In genomic region chr2:30094208-30094588, GRCm38 (mm10) we compare ENCODE assay signal across 8 mouse cellular contexts. TPM values are rescaled to one million over a fixed set of nuclear protein-coding genes. Genes with fewer than 3 reads are reported as not detected.
DNase-seq lines count a peak whose midpoint lies in the region; ATAC-seq lines count a peak whose summit lies in the region.

No protein-coding gene starts in this region.

- peaks cover 18% of the 10 kb centered on the region for H3K36me3 ChIP-seq in kidney, embryonic 14.5 days (ENCODE audit: control insufficient read depth, insufficient read depth, low read length)
- H3K36me3 ChIP-seq in embryonic facial prominence, embryonic 13.5 days: peaks cover 55% of the 10 kb centered on the region
- H3K36me3 ChIP-seq in limb, embryonic 15.5 days: peaks cover 43% of the 10 kb centered on the region

- peak overlapping the region; percentile 48 for H3K27ac ChIP-seq in kidney, embryonic 14.5 days (ENCODE audit: low read depth, low read length)
- peak overlapping the region; percentile 71; the same call in 1 of the 2 replicates for H3K27ac ChIP-seq in embryonic facial prominence, embryonic 13.5 days
- peak overlapping the region; percentile 82 for H3K27ac ChIP-seq in limb, embryonic 15.5 days

- peaks cover 14% of the 10 kb centered on the region; the same call in 1 of the 2 replicates for H3K4me1 ChIP-seq in kidney, embryonic 14.5 days (ENCODE audit: control insufficient read depth, insufficient read depth, low read length)
- H3K4me1 ChIP-seq in embryonic facial prominence, embryonic 13.5 days: peaks cover 20% of the 10 kb centered on the region
- H3K4me1 ChIP-seq in limb, embryonic 15.5 days: peaks cover 23% of the 10 kb centered on the region

- H3K4me3 ChIP-seq in kidney, embryonic 14.5 days (ENCODE audit: low read length): peak overlapping the region; percentile 54
- H3K4me3 ChIP-seq in embryonic facial prominence, embryonic 13.5 days: peak overlapping the region; percentile 66
- peak overlapping the region; percentile 69 for H3K4me3 ChIP-seq in limb, embryonic 15.5 days

- ATAC-seq in kidney, embryonic 14.5 days (ENCODE audit: low FRiP score, low TSS enrichment): no peak
- ATAC-seq in embryonic facial prominence, embryonic 13.5 days (ENCODE audit: insufficient number of reproducible peaks, insufficient read depth, low FRiP score, low TSS enrichment, low read depth): no peak
- ATAC-seq in limb, embryonic 15.5 days (ENCODE audit: insufficient number of reproducible peaks, low FRiP score, low TSS enrichment, low read depth): no peak
- no peak for ATAC-seq in inflammation-experienced regulatory T-cells, adult 6 months
- ATAC-seq in CD4-positive, CD25-positive, alpha-beta regulatory T cell, adult 4 months: no peak

- peak overlapping the region; percentile 68 for H3K9ac ChIP-seq in kidney, embryonic 14.5 days (ENCODE audit: low read depth, low read length)
- peak overlapping the region; percentile 76 for H3K9ac ChIP-seq in embryonic facial prominence, embryonic 13.5 days
- H3K9ac ChIP-seq in limb, embryonic 15.5 days: peak overlapping the region; percentile 57

- WGBS in kidney, embryonic 14.5 days: 2% methylated on average over 13 of the region's 13 CpGs
- WGBS in embryonic facial prominence, embryonic 13.5 days: 4% methylated on average over 13 of the region's 13 CpGs
- WGBS in limb, embryonic 15.5 days: 4% methylated on average over 13 of the region's 13 CpGs

- no peak for DNase-seq in kidney, adult 9 months
- DNase-seq in ES-CJ7 (ENCODE audit: low read depth, low spot score): peak; percentile 67
- DNase-seq in gastrocnemius, postnatal 25 days: no peak

- no peaks in the 10 kb centered on the region for H3K27me3 ChIP-seq in kidney, embryonic 14.5 days (ENCODE audit: control insufficient read depth, insufficient read depth, low read length)
- no peaks in the 10 kb centered on the region for H3K27me3 ChIP-seq in embryonic facial prominence, embryonic 13.5 days
- H3K27me3 ChIP-seq in limb, embryonic 15.5 days: no peaks in the 10 kb centered on the region

- no peaks in the 10 kb centered on the region for H3K9me3 ChIP-seq in kidney, embryonic 14.5 days (ENCODE audit: control insufficient read depth, low read length)
- H3K9me3 ChIP-seq in embryonic facial prominence, embryonic 13.5 days: no peaks in the 10 kb centered on the region
- H3K9me3 ChIP-seq in limb, embryonic 15.5 days: no peaks in the 10 kb centered on the region

- peak overlapping the region; percentile 68 for H3K4me2 ChIP-seq in kidney, embryonic 14.5 days (replicated peaks; ENCODE audit: low read depth, low read length)
- H3K4me2 ChIP-seq in embryonic facial prominence, embryonic 13.5 days: peak overlapping the region; percentile 79
- H3K4me2 ChIP-seq in limb, embryonic 15.5 days: peak overlapping the region; percentile 77

RNA-seq across cellular contexts. Expression of gene Zdhhc12, which starts 0.8 kb away (rescaled TPM):
- 36.3 and 40.9 TPM in 2 replicates for polyA plus RNA-seq in kidney, embryonic 14.5 days (2014; fragmentation: Nextera tagmentation; extraction: Ambion mirVana)
- polyA plus RNA-seq in embryonic facial prominence, embryonic 13.5 days (2015; fragmentation: Nextera tagmentation; extraction: Ambion mirVana): 24.0 and 25.3 TPM in 2 replicates
- polyA plus RNA-seq in limb, embryonic 15.5 days (2015; fragmentation: Nextera tagmentation; extraction: Ambion mirVana): 21.1 and 21.6 TPM in 2 replicates
- polyA plus RNA-seq in inflammation-experienced regulatory T-cells, adult 6 months (2017; shearing (Covaris generic)): 10 to 100 TPM; 30.9 to 38.9 (median 31.7) TPM
- polyA plus RNA-seq in CD4-positive, CD25-positive, alpha-beta regulatory T cell, adult 4 months (2017; shearing (Covaris generic)): 10 to 100 TPM; 32.3 to 44.9 TPM
- 1 to 10 TPM; 2.4 to 3.1 TPM for total RNA-seq in gastrocnemius, postnatal 25 days (2021)

RNA-seq across cellular contexts. Expression of gene Pkn3, which starts 16.7 kb away (rescaled TPM):
- 7.8 and 9.1 TPM in 2 replicates for polyA plus RNA-seq in kidney, embryonic 14.5 days (2014; fragmentation: Nextera tagmentation; extraction: Ambion mirVana)
- 7.6 and 11.4 TPM in 2 replicates for polyA plus RNA-seq in embryonic facial prominence, embryonic 13.5 days (2015; fragmentation: Nextera tagmentation; extraction: Ambion mirVana)
- polyA plus RNA-seq in limb, embryonic 15.5 days (2015; fragmentation: Nextera tagmentation; extraction: Ambion mirVana): 8.6 and 10.4 TPM in 2 replicates
- under 1 TPM; 0.59 to 0.91 (median 0.71) TPM for polyA plus RNA-seq in inflammation-experienced regulatory T-cells, adult 6 months (2017; shearing (Covaris generic))
- polyA plus RNA-seq in CD4-positive, CD25-positive, alpha-beta regulatory T cell, adult 4 months (2017; shearing (Covaris generic)): under 1 TPM; 0.16 to 0.48 TPM
- 1 to 10 TPM; 3.8 to 5.4 TPM for total RNA-seq in gastrocnemius, postnatal 25 days (2021)

RNA-seq across cellular contexts. Expression of gene Zer1, which starts 30.2 kb away (rescaled TPM):
- 9.4 and 11.9 TPM in 2 replicates for polyA plus RNA-seq in kidney, embryonic 14.5 days (2014; fragmentation: Nextera tagmentation; extraction: Ambion mirVana)
- 12.7 and 13.5 TPM in 2 replicates for polyA plus RNA-seq in embryonic facial prominence, embryonic 13.5 days (2015; fragmentation: Nextera tagmentation; extraction: Ambion mirVana)
- 6.5 and 8.6 TPM in 2 replicates for polyA plus RNA-seq in limb, embryonic 15.5 days (2015; fragmentation: Nextera tagmentation; extraction: Ambion mirVana)
- polyA plus RNA-seq in inflammation-experienced regulatory T-cells, adult 6 months (2017; shearing (Covaris generic)): 10 to 100 TPM in 2 of 3 experiments, 1 to 10 TPM in 1; 9.1 to 29.1 (median 14.0) TPM
- 10 to 100 TPM; 18.5 to 25.5 TPM for polyA plus RNA-seq in CD4-positive, CD25-positive, alpha-beta regulatory T cell, adult 4 months (2017; shearing (Covaris generic))
- 10 to 100 TPM; 20.1 to 20.3 TPM for total RNA-seq in gastrocnemius, postnatal 25 days (2021)

RNA-seq across cellular contexts. Expression of gene Set, which starts 37.0 kb away (rescaled TPM):
- 647 and 702 TPM in 2 replicates for polyA plus RNA-seq in kidney, embryonic 14.5 days (2014; fragmentation: Nextera tagmentation; extraction: Ambion mirVana)
- polyA plus RNA-seq in embryonic facial prominence, embryonic 13.5 days (2015; fragmentation: Nextera tagmentation; extraction: Ambion mirVana): 538 and 545 TPM in 2 replicates
- 323 and 361 TPM in 2 replicates for polyA plus RNA-seq in limb, embryonic 15.5 days (2015; fragmentation: Nextera tagmentation; extraction: Ambion mirVana)
- 100 to 1,000 TPM; 374 to 393 (median 380) TPM for polyA plus RNA-seq in inflammation-experienced regulatory T-cells, adult 6 months (2017; shearing (Covaris generic))
- 100 to 1,000 TPM; 362 to 387 TPM for polyA plus RNA-seq in CD4-positive, CD25-positive, alpha-beta regulatory T cell, adult 4 months (2017; shearing (Covaris generic))
- 10 to 100 TPM; 75.4 to 85.1 TPM for total RNA-seq in gastrocnemius, postnatal 25 days (2021)

RNA-seq across cellular contexts. Expression of gene Tbc1d13, which starts 39.3 kb away (rescaled TPM):
- 11.1 and 15.3 TPM in 2 replicates for polyA plus RNA-seq in kidney, embryonic 14.5 days (2014; fragmentation: Nextera tagmentation; extraction: Ambion mirVana)
- polyA plus RNA-seq in embryonic facial prominence, embryonic 13.5 days (2015; fragmentation: Nextera tagmentation; extraction: Ambion mirVana): 11.1 and 13.7 TPM in 2 replicates
- 5.5 and 8.0 TPM in 2 replicates for polyA plus RNA-seq in limb, embryonic 15.5 days (2015; fragmentation: Nextera tagmentation; extraction: Ambion mirVana)
- 1 to 10 TPM; 6.5 to 9.0 (median 8.8) TPM for polyA plus RNA-seq in inflammation-experienced regulatory T-cells, adult 6 months (2017; shearing (Covaris generic))
- 10 to 100 TPM; 10.9 to 11.3 TPM for polyA plus RNA-seq in CD4-positive, CD25-positive, alpha-beta regulatory T cell, adult 4 months (2017; shearing (Covaris generic))
- 10 to 100 TPM; 12.2 to 13.5 TPM for total RNA-seq in gastrocnemius, postnatal 25 days (2021)
